Comparison of ENCODE assay signal across 8 mouse cellular contexts in genomic region chr8:109704565-109705319, GRCm38 (mm10). TPM values are rescaled to one million over a fixed set of nuclear protein-coding genes. Genes with fewer than 3 reads are reported as not detected.
DNase-seq lines count a peak whose midpoint lies in the region; ATAC-seq and TF ChIP-seq lines count a peak whose summit lies in the region.

No protein-coding gene starts in this region.

- H3K9ac ChIP-seq in kidney, embryonic 15.5 days = peak overlapping the region; percentile 93
- H3K9ac ChIP-seq in lung, embryonic 14.5 days = peak overlapping the region; percentile 50

- H3K4me1 ChIP-seq in kidney, embryonic 15.5 days = peaks cover 25% of the 10 kb centered on the region
- H3K4me1 ChIP-seq in bone marrow macrophage, adult 2 months (ENCODE audit: control insufficient read depth, insufficient read depth, low read length) = peaks cover 6% of the 10 kb centered on the region
- peaks cover 4% of the 10 kb centered on the region; the same call in 1 of the 2 replicates for H3K4me1 ChIP-seq in lung, embryonic 14.5 days (ENCODE audit: insufficient read depth)

- peaks cover 4% of the 10 kb centered on the region; the same call in 1 of the 2 replicates for H3K27me3 ChIP-seq in kidney, embryonic 15.5 days
- H3K27me3 ChIP-seq in lung, embryonic 14.5 days (ENCODE audit: insufficient read depth, low read length) = 0 out of 2 replicates have a peak, but pooled peaks cover 5% of the 10 kb centered on the region

- no peak for TF ChIP-seq CTCF in bone marrow macrophage, adult 2 months (IDR thresholded peaks at IDR 0.05; ENCODE audit: low read depth, low read length)
- TF ChIP-seq CTCF in lung, embryonic 14.5 days (IDR thresholded peaks at IDR 0.05; ENCODE audit: low read depth) = no peak

- DNase-seq in kidney, adult 11 months = no peak
- peak; percentile 26 for DNase-seq in lung, embryonic 14.5 days
- DNase-seq in adrenal gland, postnatal 14 days = no peak
- no peak for DNase-seq in left cerebral cortex, adult 8-10 months (ENCODE audit: low spot score in 2 of 2)

- peaks cover 23% of the 10 kb centered on the region for H3K36me3 ChIP-seq in kidney, embryonic 15.5 days
- peaks cover 21% of the 10 kb centered on the region for H3K36me3 ChIP-seq in lung, embryonic 14.5 days (ENCODE audit: insufficient read depth)

- peak overlapping the region; percentile 91 for H3K4me2 ChIP-seq in kidney, embryonic 15.5 days
- peak overlapping the region; percentile 88 for H3K4me2 ChIP-seq in lung, embryonic 14.5 days

- peak overlapping the region; percentile 28; the same call in 1 of the 2 replicates for H3K27ac ChIP-seq in kidney, embryonic 15.5 days
- H3K27ac ChIP-seq in bone marrow macrophage, adult 2 months (ENCODE audit: insufficient read depth, low read depth, low read length) = peak overlapping the region; percentile 64
- peak overlapping the region; percentile 66; the same call in 1 of the 2 replicates for H3K27ac ChIP-seq in lung, embryonic 14.5 days (ENCODE audit: low read depth)

- peak; percentile 63 for ATAC-seq in kidney, embryonic 15.5 days (replicated peaks; ENCODE audit: low FRiP score)
- ATAC-seq in hematopoietic stem cell, adult 5-6 weeks (replicated peaks in 1 of 2; ENCODE audit: insufficient read depth in 1 of 2, low FRiP score in 2 of 2, low TSS enrichment in 1 of 2, low read depth in 1 of 2, poor library complexity in 2 of 2, severe bottlenecking in 2 of 2) = peak; percentile 44 to 50
- ATAC-seq in lung, embryonic 14.5 days (ENCODE audit: insufficient read depth) = no peak; the same call in 1 of the 2 replicates
- peak; percentile 4; the same call in 1 of the 2 replicates for ATAC-seq in neutrophil, adult 5-6 weeks (ENCODE audit: extremely low read depth, insufficient number of reproducible peaks, low FRiP score, poor library complexity, severe bottlenecking)

- no peak for TF ChIP-seq POLR2A in bone marrow macrophage, adult 2 months (IDR thresholded peaks at IDR 0.05; ENCODE audit: borderline replicate concordance, low read depth, low read length)

- no peaks in the 10 kb centered on the region for H3K9me3 ChIP-seq in kidney, embryonic 15.5 days (replicated peaks)
- H3K9me3 ChIP-seq in lung, embryonic 14.5 days (ENCODE audit: low read depth, low read length) = no peaks in the 10 kb centered on the region

- 7% methylated on average over 24 of the region's 24 CpGs for WGBS in kidney, embryonic 15.5 days
- 7% methylated on average over 24 of the region's 24 CpGs for WGBS in lung, embryonic 14.5 days

- H3K4me3 ChIP-seq in kidney, embryonic 15.5 days (replicated peaks) = peak overlapping the region; percentile 73
- H3K4me3 ChIP-seq in bone marrow macrophage, adult 2 months (ENCODE audit: insufficient read depth, low read length) = peak overlapping the region; percentile 65
- peak overlapping the region; percentile 96 for H3K4me3 ChIP-seq in lung, embryonic 14.5 days (ENCODE audit: low read depth, low read length)

RNA-seq across cellular contexts. Expression of gene Zfp821, which starts 0.6 kb away (rescaled TPM):
- 28.1 and 31.6 TPM in 2 replicates for polyA plus RNA-seq in kidney, embryonic 15.5 days (2015; fragmentation: Nextera tagmentation; extraction: Ambion mirVana)
- 7.7 and 11.6 TPM in 2 replicates for polyA plus RNA-seq in bone marrow macrophage, adult 2 months (2012; ENCODE audit: insufficient read depth, insufficient read length, missing spikeins)
- 7.6 and 8.9 TPM in 2 replicates for total RNA-seq in hematopoietic stem cell, adult 5-6 weeks (2017)
- 29.0 and 29.2 TPM in 2 replicates for polyA plus RNA-seq in lung, embryonic 14.5 days (2014; fragmentation: Nextera tagmentation; extraction: Ambion mirVana)
- total RNA-seq in neutrophil, adult 5-6 weeks (2017) = 46.4 and 46.9 TPM in 2 replicates
- total RNA-seq in adrenal gland, postnatal 14 days (2021) = 10.9 and 13.4 TPM in 2 replicates
- 10 to 100 TPM; 38.5 to 41.9 (median 39.0) TPM for total RNA-seq in left cerebral cortex, adult 8-10 months (2022)

RNA-seq across cellular contexts. Expression of gene Ist1, which starts 11.7 kb away (rescaled TPM):
- 136 and 141 TPM in 2 replicates for polyA plus RNA-seq in kidney, embryonic 15.5 days (2015; fragmentation: Nextera tagmentation; extraction: Ambion mirVana)
- polyA plus RNA-seq in bone marrow macrophage, adult 2 months (2012; ENCODE audit: insufficient read depth, insufficient read length, missing spikeins) = 74.0 and 80.9 TPM in 2 replicates
- 87.7 and 109 TPM in 2 replicates for total RNA-seq in hematopoietic stem cell, adult 5-6 weeks (2017)
- polyA plus RNA-seq in lung, embryonic 14.5 days (2014; fragmentation: Nextera tagmentation; extraction: Ambion mirVana) = 136 and 140 TPM in 2 replicates
- 159 and 173 TPM in 2 replicates for total RNA-seq in neutrophil, adult 5-6 weeks (2017)
- total RNA-seq in adrenal gland, postnatal 14 days (2021) = 75.4 and 85.1 TPM in 2 replicates
- 10 to 100 TPM; 71.8 to 75.1 (median 72.0) TPM for total RNA-seq in left cerebral cortex, adult 8-10 months (2022)

RNA-seq across cellular contexts. Expression of gene Atxn1l, which starts 32.8 kb away (rescaled TPM):
- 7.3 and 7.9 TPM in 2 replicates for polyA plus RNA-seq in kidney, embryonic 15.5 days (2015; fragmentation: Nextera tagmentation; extraction: Ambion mirVana)
- 21.0 and 21.2 TPM in 2 replicates for polyA plus RNA-seq in bone marrow macrophage, adult 2 months (2012; ENCODE audit: insufficient read depth, insufficient read length, missing spikeins)
- 13.3 and 14.1 TPM in 2 replicates for total RNA-seq in hematopoietic stem cell, adult 5-6 weeks (2017)
- polyA plus RNA-seq in lung, embryonic 14.5 days (2014; fragmentation: Nextera tagmentation; extraction: Ambion mirVana) = 8.4 and 11.2 TPM in 2 replicates
- 23.9 and 26.4 TPM in 2 replicates for total RNA-seq in neutrophil, adult 5-6 weeks (2017)
- 41.2 and 47.6 TPM in 2 replicates for total RNA-seq in adrenal gland, postnatal 14 days (2021)
- 10 to 100 TPM; 39.5 to 50.7 (median 43.0) TPM for total RNA-seq in left cerebral cortex, adult 8-10 months (2022)
